Mouse (Mus musculus) embryonic facial prominence, embryonic 11.5 days (tissue): ENCODE measurements at regions not wholly inside any gene's neighbourhood (a gene's known extent, or its start where the extent isn't known, plus 50 kb on each side); places are given as distances from the start of the nearest gene placed in this dataset.
"Not testable (repeated sequence)": the region's sequence is repeated elsewhere in the genome, so short reads cannot be mapped to it uniquely, and the experiment has no call there.

Source experiments
- ATAC-seq: fragments of 200-750 bp; cut with Nextera tagmentation; replicated peaks from 2 replicates; pipeline ENCODE4 v1.8.0; 2017; ENCODE audit warnings: low read depth; ENCODE audit not compliant: insufficient number of reproducible peaks, low FRiP score, low TSS enrichment
- DNase-seq: peaks from one replicate; pipeline ENCODE4 v3.0.0-alpha.2; 2015; ENCODE audit warnings: low spot score
- H3K27ac ChIP-seq: fragments of 300-500 bp; sonication (generic); replicated peaks from 2 replicates; pipeline ENCODE4 v1.5.1; 2014; ENCODE audit warnings: mild to moderate bottlenecking, low read depth, low read length, control low read depth
- H3K27me3 ChIP-seq: fragments of 300-500 bp; sonication (generic); 2 replicates; pipeline ENCODE4 v1.6.1; 2014; ENCODE audit warnings: mild to moderate bottlenecking, low read length, moderate library complexity, mixed read lengths; ENCODE audit not compliant: control insufficient read depth, insufficient read depth
- H3K36me3 ChIP-seq: fragments of 300-500 bp; sonication (generic); replicated peaks from 2 replicates; pipeline ENCODE4 v1.6.1; 2014; ENCODE audit warnings: low read depth, mild to moderate bottlenecking, low read length, moderate library complexity, mixed read lengths; ENCODE audit not compliant: control insufficient read depth, insufficient read depth
- H3K4me1 ChIP-seq: fragments of 300-500 bp; sonication (generic); 2 replicates; pipeline ENCODE4 v1.6.1; 2014; ENCODE audit warnings: low read length, mixed read lengths; ENCODE audit not compliant: control insufficient read depth, insufficient read depth
- H3K4me2 ChIP-seq: fragments of 300-500 bp; sonication (generic); 2 replicates; pipeline ENCODE4 v1.6.1; 2014; ENCODE audit warnings: low read depth, mild to moderate bottlenecking, control low read depth, low read length, moderate library complexity
- H3K4me3 ChIP-seq: fragments of 300-500 bp; sonication (generic); 2 replicates; pipeline ENCODE4 v1.5.1; 2014; ENCODE audit warnings: low read depth, low read length, control low read depth
- H3K9ac ChIP-seq: fragments of 300-500 bp; sonication (generic); replicated peaks from 2 replicates; pipeline ENCODE4 v1.6.1; 2014; ENCODE audit warnings: mild to moderate bottlenecking, control low read depth, low read length
- H3K9me3 ChIP-seq: fragments of 300-500 bp; sonication (generic); replicated peaks from 2 replicates; pipeline ENCODE4 v1.6.1; 2016; ENCODE audit warnings: mild to moderate bottlenecking, low read length, inconsistent platforms, mixed read lengths; ENCODE audit not compliant: control insufficient read depth
- WGBS: fragments of 180-500 bp; shearing (Covaris S2); extraction: QIAGEN DNeasy Blood & Tissue Kit; methylation state at CpG from one replicate; pipeline ENCODE4 v1.1.7; 2014; 5-methylcytosine and 5-hydroxymethylcytosine counted together

GRCm38 (mm10) chr14:71053788-71054641, 454.4 kb upstream of the Fam160b2 start:
- no peak overlapping the region for H3K4me2 ChIP-seq
- H3K4me3 ChIP-seq = no peak overlapping the region
- DNase-seq (no peak), ATAC-seq (0 out of 2 replicates have a peak, but pooled peaks have one; percentile 39)
- no peak overlapping the region for H3K9ac ChIP-seq
- no peaks in the 10 kb centered on the region for H3K36me3 ChIP-seq
- H3K9me3 ChIP-seq = no peaks in the 10 kb centered on the region
- no peaks in the 10 kb centered on the region for H3K4me1 ChIP-seq
- no peak overlapping the region for H3K27ac ChIP-seq
- WGBS = 57% methylated on average over 9 of the region's 9 CpGs
- no peaks in the 10 kb centered on the region for H3K27me3 ChIP-seq

- no peak overlapping the region for H3K4me3 ChIP-seq
- no peaks in the 10 kb centered on the region for H3K27me3 ChIP-seq
- H3K9ac ChIP-seq = no peak overlapping the region
- no peaks in the 10 kb centered on the region for H3K36me3 ChIP-seq
- no peak overlapping the region for H3K4me2 ChIP-seq
- H3K27ac ChIP-seq = no peak overlapping the region
- H3K4me1 ChIP-seq = no peaks in the 10 kb centered on the region
- ATAC-seq (no peak), DNase-seq (peak; percentile 23)
- 18% methylated on average over 3 of the region's 3 CpGs for WGBS
- no peaks in the 10 kb centered on the region for H3K9me3 ChIP-seq
These were observed 447.5 kb upstream of the Fam160b2 start for GRCm38 (mm10) chr14:71047096-71047495.

GRCm38 (mm10) chr14:71043879-71044770, 444.5 kb upstream of the Fam160b2 start:
- 39% methylated on average over 10 of the region's 13 CpGs for WGBS
- not testable (repeated sequence) for H3K27me3 ChIP-seq, H3K4me1 ChIP-seq, H3K4me2 ChIP-seq, H3K27ac ChIP-seq, H3K9me3 ChIP-seq, H3K36me3 ChIP-seq, DNase-seq, ATAC-seq, H3K9ac ChIP-seq, H3K4me3 ChIP-seq

- H3K27ac ChIP-seq = no peak overlapping the region
- no peaks in the 10 kb centered on the region for H3K36me3 ChIP-seq
- no peaks in the 10 kb centered on the region for H3K4me1 ChIP-seq
- no peak overlapping the region for H3K4me3 ChIP-seq
- WGBS = 56% methylated on average over 7 of the region's 7 CpGs
- ATAC-seq = no peak
- H3K9ac ChIP-seq = no peak overlapping the region
- no peaks in the 10 kb centered on the region for H3K27me3 ChIP-seq
- DNase-seq = no peak
- H3K9me3 ChIP-seq = no peaks in the 10 kb centered on the region
- H3K4me2 ChIP-seq = no peak overlapping the region
These were observed 437.0 kb upstream of the Fam160b2 start for GRCm38 (mm10) chr14:71036620-71037019.

- ATAC-seq (no peak), DNase-seq (no peak)
- WGBS = 62% methylated on average over 2 of the region's 2 CpGs
- no peak overlapping the region for H3K9ac ChIP-seq
- H3K9me3 ChIP-seq = no peaks in the 10 kb centered on the region
- no peak overlapping the region for H3K4me3 ChIP-seq
- no peaks in the 10 kb centered on the region for H3K4me1 ChIP-seq
- no peaks in the 10 kb centered on the region for H3K27me3 ChIP-seq
- H3K4me2 ChIP-seq = no peak overlapping the region
- H3K36me3 ChIP-seq = no peaks in the 10 kb centered on the region
- H3K27ac ChIP-seq = no peak overlapping the region
These were observed 434.0 kb upstream of the Fam160b2 start for GRCm38 (mm10) chr14:71033586-71033985.

GRCm38 (mm10) chr14:71030164-71030880, 430.7 kb upstream of the Fam160b2 start:
- no peaks in the 10 kb centered on the region for H3K36me3 ChIP-seq
- no peaks in the 10 kb centered on the region for H3K4me1 ChIP-seq
- no peak overlapping the region for H3K27ac ChIP-seq
- H3K27me3 ChIP-seq = no peaks in the 10 kb centered on the region
- H3K4me3 ChIP-seq = no peak overlapping the region
- no peaks in the 10 kb centered on the region for H3K9me3 ChIP-seq
- no peak for DNase-seq
- no peak for ATAC-seq
- H3K9ac ChIP-seq = no peak overlapping the region
- WGBS = 80% methylated on average over 9 of the region's 9 CpGs
- no peak overlapping the region for H3K4me2 ChIP-seq
